Mouse (Mus musculus) right cerebral cortex, adult 2 months (tissue): Measurements from ENCODE around the gene Rhot2.

Experiments
- DNase-seq, 2 experiments: peaks; one replicate each; pipeline ENCODE4 v3.0.0; 2021 to 2022; ENCODE audit warnings: low spot score in 2 of 2

Gene Rhot2

DNA sequence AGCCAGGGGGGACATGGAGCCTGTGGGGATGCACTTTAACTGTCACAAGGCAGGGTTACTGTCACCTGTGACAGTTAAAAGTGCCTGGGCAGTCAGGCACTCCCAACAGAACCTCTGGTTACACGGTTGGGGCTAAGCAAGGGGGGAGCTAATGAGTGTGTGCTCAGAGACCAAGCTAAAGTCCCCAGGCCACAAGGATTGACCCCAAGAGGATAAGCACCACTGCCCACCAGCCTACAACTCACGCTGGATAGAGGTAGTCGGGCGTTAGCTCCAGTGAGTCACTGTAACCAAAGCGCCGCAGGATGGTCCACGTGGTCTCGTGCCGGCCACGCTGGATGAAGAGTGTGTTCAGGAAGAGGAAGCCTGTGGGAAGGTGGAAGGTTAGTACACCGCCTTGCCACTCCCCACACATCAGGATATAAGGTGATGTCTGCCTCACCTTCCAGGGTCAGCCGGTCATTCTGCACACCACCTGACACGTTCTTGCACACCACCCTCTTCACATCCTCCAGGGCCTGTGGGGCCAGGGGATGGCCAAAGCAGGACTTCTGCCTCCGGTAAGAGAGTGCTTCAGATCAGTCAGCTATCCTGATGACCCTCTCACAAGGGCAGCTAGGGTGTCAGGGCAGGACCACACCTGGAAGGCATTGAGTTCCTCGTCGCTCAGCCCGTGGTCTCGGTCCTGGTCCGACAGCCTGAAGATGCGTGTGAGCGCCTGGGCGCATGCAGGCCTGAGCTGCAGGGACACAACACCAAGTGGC is 3.4 kb downstream of the Rhot2 start, which contains the start of gene Gm20683:
Gm20683 (minus strand) TSS at position 647 of the 764 bp plus-strand sequence.
- no peak for DNase-seq

- DNase-seq = no peak
Observed at GRCm38 (mm10) chr17:25840519-25840918, 4.1 kb downstream of the Rhot2 start.

GRCm38 (mm10) chr17:25839455-25840235 is 5.0 kb downstream of the Rhot2 start:
- no peak for DNase-seq

- DNase-seq = no peak
Observed at GRCm38 (mm10) chr17:25838904-25839303, 5.7 kb downstream of the Rhot2 start.

- peak in 1 of 2 experiments; percentile 37 for DNase-seq
Observed at GRCm38 (mm10) chr17:25837533-25837932, 7.1 kb downstream of the Rhot2 start.

DNA sequence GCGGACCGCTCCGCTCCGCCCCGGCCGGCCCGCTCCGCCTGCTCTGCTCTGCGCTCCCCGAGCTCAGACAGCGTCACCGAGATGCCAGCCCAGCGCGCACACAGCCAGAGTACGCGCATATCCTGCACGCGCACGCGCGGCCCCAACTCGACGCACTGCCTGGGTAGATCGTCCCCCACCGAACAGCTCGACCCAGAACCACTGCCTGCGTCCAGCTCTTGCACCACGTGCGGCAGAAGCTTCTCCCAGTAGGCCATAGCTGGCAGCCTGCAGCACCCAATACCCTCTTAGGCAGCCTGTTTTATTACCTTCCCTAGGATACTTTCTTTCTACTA is 7.6 kb downstream of the Rhot2 start, which contains the start of gene Rhbdl1:
Rhbdl1 (minus strand) TSS at position 220 of the 335 bp plus-strand sequence.
- peak; percentile 84 to 87 for DNase-seq

- no peak for DNase-seq
Observed at GRCm38 (mm10) chr17:25836397-25837075, 8.1 kb downstream of the Rhot2 start.

- no peak for DNase-seq
Observed at GRCm38 (mm10) chr17:25835816-25836215, 8.8 kb downstream of the Rhot2 start.

DNA sequence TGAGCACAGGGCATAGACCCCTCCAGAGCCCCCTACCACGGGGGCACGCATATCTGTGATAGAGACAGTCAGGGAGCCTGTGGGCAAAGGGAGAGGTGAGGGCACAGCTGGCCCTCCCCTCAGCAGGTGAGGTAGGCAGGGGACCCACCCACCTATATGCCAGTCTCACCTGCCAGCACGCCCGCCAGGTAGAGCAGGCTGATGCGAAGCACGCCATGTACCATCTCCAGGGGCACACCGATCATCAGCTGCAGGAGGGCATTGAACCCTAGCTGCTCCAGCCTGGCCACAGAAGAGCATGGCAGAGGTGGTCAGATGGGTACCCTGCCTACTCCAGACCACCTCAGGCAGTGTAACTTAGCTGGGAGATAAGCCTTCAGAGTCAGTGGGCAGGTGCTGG is 9.3 kb downstream of the Rhot2 start:
- no peak for DNase-seq

DNA sequence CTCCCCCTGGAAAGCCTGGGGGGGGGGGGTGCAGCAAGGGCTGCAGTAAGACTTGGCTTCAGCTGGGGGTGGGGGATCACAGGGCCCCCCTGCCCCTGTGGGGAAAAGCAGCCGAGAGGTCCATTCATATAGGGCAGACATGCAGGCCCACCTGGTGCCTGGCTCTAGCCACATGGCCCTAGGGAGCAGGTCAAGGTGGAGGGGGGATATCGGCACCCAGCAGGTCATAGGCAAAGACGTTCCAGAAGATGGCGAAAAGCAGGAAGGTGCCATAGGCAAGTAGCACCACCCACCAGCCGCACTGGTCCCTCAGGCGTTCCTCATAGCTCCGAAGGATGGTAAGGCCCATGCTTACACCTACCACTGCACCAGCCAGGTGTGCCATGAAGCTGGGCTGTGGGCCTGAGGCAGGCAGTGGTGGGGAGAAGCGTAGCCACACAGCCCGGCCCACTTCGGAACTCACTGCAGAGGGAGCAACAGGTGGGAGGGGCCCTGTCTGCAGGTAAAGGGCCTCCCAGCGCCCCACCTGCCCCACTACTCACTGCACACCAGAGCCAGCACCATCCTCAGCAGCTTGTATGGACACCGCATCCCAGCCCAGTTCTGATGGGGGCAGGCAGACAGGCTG is 9.9 kb downstream of the Rhot2 start:
- no peak for DNase-seq

DNA sequence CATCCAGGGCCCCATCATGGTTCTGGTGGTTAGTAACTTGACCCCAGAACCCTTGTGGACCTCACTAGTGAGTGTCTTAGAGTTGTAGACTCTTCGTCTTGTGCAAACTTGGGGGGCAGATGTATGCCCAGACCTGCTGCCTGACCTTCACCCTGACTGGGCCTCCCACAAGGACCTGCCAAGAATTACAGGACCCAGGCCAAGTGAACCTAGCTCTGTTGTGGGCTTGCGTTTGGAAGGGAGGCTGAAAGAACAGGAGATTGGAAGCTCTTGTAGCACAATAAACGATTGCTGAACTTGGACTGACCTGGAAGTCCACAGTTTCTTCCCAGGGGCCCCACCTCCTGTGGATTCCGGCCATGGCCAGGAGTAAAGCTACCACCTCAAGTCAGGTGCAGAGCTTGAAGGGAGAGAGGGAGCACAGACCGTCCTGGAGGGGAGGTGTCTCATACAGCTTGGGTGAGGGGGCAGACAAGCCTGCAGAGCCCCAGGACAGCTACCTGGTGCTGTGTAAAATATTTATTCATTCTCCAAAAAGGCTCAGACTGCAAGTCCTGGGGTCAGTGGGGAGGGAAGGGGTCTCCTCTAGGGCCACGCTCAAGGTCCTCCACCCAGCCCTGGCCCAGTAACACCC is 10.6 kb downstream of the Rhot2 start:
- no peak for DNase-seq

- DNase-seq = peak; percentile 79 to 83
Observed at GRCm38 (mm10) chr17:25833291-25833663, 11.4 kb downstream of the Rhot2 start, which contains the start of gene Stub1. Gene Stub1 (minus strand): TSS chr17:25833404.

DNA sequence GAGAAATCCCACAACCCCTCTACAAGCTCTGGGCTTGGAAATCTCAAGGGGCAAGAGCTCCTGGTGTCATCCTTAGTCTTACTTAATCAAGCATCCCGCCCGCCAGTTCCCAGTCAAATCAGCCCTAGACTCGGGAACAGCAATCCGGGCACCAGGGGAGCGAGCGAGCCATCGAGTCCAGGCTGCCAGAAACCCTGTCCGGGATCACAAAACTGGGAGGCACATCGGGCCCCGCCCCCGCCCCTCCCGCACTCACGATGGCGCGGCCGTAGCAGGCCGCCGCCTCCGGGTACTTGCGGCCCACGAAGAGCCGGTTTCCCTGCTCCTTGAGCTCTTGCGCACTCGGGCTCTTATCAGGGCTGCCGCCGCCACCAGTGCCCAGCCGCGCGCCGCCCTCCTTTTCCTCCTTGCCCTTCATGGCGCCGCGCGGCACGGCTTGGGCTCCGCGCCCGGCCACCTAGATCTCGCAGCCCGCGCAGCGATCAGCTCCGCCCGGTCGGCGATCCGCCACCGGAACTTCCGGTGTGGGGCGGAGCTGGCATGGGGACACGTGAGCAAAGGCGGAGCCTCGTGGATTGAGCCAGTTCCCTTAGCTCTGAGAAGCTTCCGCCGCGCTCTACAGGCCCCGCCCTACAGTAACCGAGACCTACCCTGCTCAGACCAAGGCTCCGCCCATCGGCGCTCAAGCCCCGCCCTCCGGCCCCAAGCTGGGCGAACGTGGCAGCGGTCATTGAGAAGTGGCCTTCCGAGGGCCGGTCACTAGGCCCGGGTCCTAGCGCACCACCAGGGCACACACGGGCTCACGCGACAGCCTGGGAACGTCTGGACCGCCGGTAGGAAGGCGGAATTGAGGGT is 12.0 kb downstream of the Rhot2 start:
- DNase-seq = peak; percentile 96 to 99

GRCm38 (mm10) chr17:25831451-25832281 is 13.0 kb downstream of the Rhot2 start:
- no peak for DNase-seq

GRCm38 (mm10) chr17:25830806-25831431 is 13.7 kb downstream of the Rhot2 start:
- DNase-seq = no peak

- DNase-seq = no peak
Observed at GRCm38 (mm10) chr17:25830200-25830753, 14.4 kb downstream of the Rhot2 start.

GRCm38 (mm10) chr17:25829558-25830017 is 15.1 kb downstream of the Rhot2 start:
- no peak for DNase-seq

- DNase-seq = peak; percentile 84 to 89
Observed at GRCm38 (mm10) chr17:25828712-25829557, 15.7 kb downstream of the Rhot2 start, which contains the start of gene Jmjd8. Gene Jmjd8 (plus strand): TSS chr17:25828867.
